Mouse (Mus musculus) neural tube, embryonic 14.5 days (tissue): ENCODE measurements around the gene Rab3b. TPM values are rescaled to one million over a fixed set of nuclear protein-coding genes. Genes with fewer than 3 reads are reported as not detected.
"Not testable (repeated sequence)": the region's sequence is repeated elsewhere in the genome, so short reads cannot be mapped to it uniquely, and the experiment has no call there.

Experiments
- ATAC-seq: fragments of 200-750 bp; cut with Nextera tagmentation; 2 replicates; pipeline ENCODE4 v1.8.0; 2017; ENCODE audit warnings: low read depth, mild to moderate bottlenecking, moderate TSS enrichment, moderate library complexity
- H3K27ac ChIP-seq: fragments of 300-500 bp; sonication (generic); 2 replicates; pipeline ENCODE4 v1.5.1; 2014; ENCODE audit warnings: low read depth, mild to moderate bottlenecking, control low read depth, low read length, moderate library complexity, mixed read lengths
- H3K27me3 ChIP-seq: fragments of 300-500 bp; sonication (generic); 2 replicates; pipeline ENCODE4 v1.6.1; 2014; ENCODE audit warnings: low read length; ENCODE audit not compliant: control insufficient read depth, insufficient read depth
- H3K36me3 ChIP-seq: fragments of 300-500 bp; sonication (generic); 2 replicates; pipeline ENCODE4 v1.6.1; 2014; ENCODE audit warnings: low read length, mixed read lengths; ENCODE audit not compliant: control insufficient read depth, insufficient read depth
- H3K4me1 ChIP-seq: fragments of 300-500 bp; sonication (generic); 2 replicates; pipeline ENCODE4 v1.6.1; 2014; ENCODE audit warnings: low read length; ENCODE audit not compliant: control insufficient read depth, insufficient read depth
- H3K4me2 ChIP-seq: fragments of 300-500 bp; sonication (generic); 2 replicates; pipeline ENCODE4 v1.6.1; 2014; ENCODE audit warnings: mild to moderate bottlenecking, low read depth, low read length, control low read depth
- H3K4me3 ChIP-seq: fragments of 300-500 bp; sonication (generic); 2 replicates; pipeline ENCODE4 v1.5.1; 2014; ENCODE audit warnings: low read depth, low read length, control low read depth, mixed read lengths
- H3K9ac ChIP-seq: fragments of 300-500 bp; sonication (generic); replicated peaks from 2 replicates; pipeline ENCODE4 v1.6.1; 2014; ENCODE audit warnings: low read depth, mild to moderate bottlenecking, control low read depth, low read length, mixed read lengths
- H3K9me3 ChIP-seq: fragments of 300-500 bp; sonication (generic); 2 replicates; pipeline ENCODE4 v1.6.1; 2016; ENCODE audit warnings: low read length; ENCODE audit not compliant: control insufficient read depth
- WGBS: fragments of 180-500 bp; shearing (Covaris S2); extraction: QIAGEN DNeasy Blood & Tissue Kit; methylation state at CpG from one replicate; pipeline ENCODE4 v1.1.7; 2014; 5-methylcytosine and 5-hydroxymethylcytosine counted together
- polyA plus RNA-seq: library from polyadenylated mRNA; unstranded; fragments of >200 nt; fragmentation: Nextera tagmentation; extraction: Ambion mirVana; gene quantifications from 2 replicates; pipeline ENCODE4 v1.2.1, GENCODE M21; 2014

Gene Rab3b
- polyA plus RNA-seq, 1 experiment from 2014 or later = 213 TPM

GRCm38 (mm10) chr4:108907475-108907874 is 28.6 kb downstream of the Rab3b start:
- no peak overlapping the region for H3K27ac ChIP-seq
- ATAC-seq = no peak

GRCm38 (mm10) chr4:108909872-108910425 is 31.1 kb downstream of the Rab3b start:
- Histone ChIP-seq H3K4me3 (no peak overlapping the region), H3K27me3 (no peaks in the 10 kb centered on the region), H3K36me3 (no peaks in the 10 kb centered on the region), H3K27ac (no peak overlapping the region), H3K9me3 (no peaks in the 10 kb centered on the region), H3K9ac (no peak overlapping the region), H3K4me2 (no peak overlapping the region), H3K4me1 (no peaks in the 10 kb centered on the region)
- no peak for ATAC-seq
- WGBS = 78% methylated on average over 8 of the region's 8 CpGs

More at GRCm38 (mm10) chr4:108907475-108907874, 28.6 kb downstream of the Rab3b start:
- no peaks in the 10 kb centered on the region for H3K9me3 ChIP-seq
- H3K4me2 ChIP-seq = no peak overlapping the region
- H3K9ac ChIP-seq = no peak overlapping the region
- no peaks in the 10 kb centered on the region for H3K27me3 ChIP-seq
- H3K4me1 ChIP-seq = no peaks in the 10 kb centered on the region
- no peaks in the 10 kb centered on the region for H3K36me3 ChIP-seq
- no peak overlapping the region for H3K4me3 ChIP-seq

- no peak overlapping the region for H3K4me2 ChIP-seq
- no peaks in the 10 kb centered on the region for H3K9me3 ChIP-seq
- no peaks in the 10 kb centered on the region for H3K27me3 ChIP-seq
- H3K4me1 ChIP-seq = no peaks in the 10 kb centered on the region
- no peaks in the 10 kb centered on the region for H3K36me3 ChIP-seq
- no peak overlapping the region for H3K9ac ChIP-seq
- ATAC-seq = no peak
- no peak overlapping the region for H3K27ac ChIP-seq
- WGBS = 78% methylated on average over 2 of the region's 2 CpGs
- no peak overlapping the region for H3K4me3 ChIP-seq
Observed at GRCm38 (mm10) chr4:108911866-108912265, 33.0 kb downstream of the Rab3b start.

- no peaks in the 10 kb centered on the region for H3K4me1 ChIP-seq
- H3K9me3 ChIP-seq = no peaks in the 10 kb centered on the region
- H3K4me3 ChIP-seq = no peak overlapping the region
- H3K27me3 ChIP-seq = no peaks in the 10 kb centered on the region
- H3K4me2 ChIP-seq = no peak overlapping the region
- no peak overlapping the region for H3K27ac ChIP-seq
- no peaks in the 10 kb centered on the region for H3K36me3 ChIP-seq
- no peak overlapping the region for H3K9ac ChIP-seq
- WGBS = 87% methylated on average over 2 of the region's 2 CpGs
- ATAC-seq = no peak
Observed at GRCm38 (mm10) chr4:108913180-108913579, 34.3 kb downstream of the Rab3b start.

- H3K4me1 ChIP-seq = no peaks in the 10 kb centered on the region
- H3K9me3 ChIP-seq = no peaks in the 10 kb centered on the region
- ATAC-seq = no peak
- H3K27me3 ChIP-seq = no peaks in the 10 kb centered on the region
- no peak overlapping the region for H3K27ac ChIP-seq
- no peak overlapping the region for H3K4me3 ChIP-seq
- no peaks in the 10 kb centered on the region for H3K36me3 ChIP-seq
- WGBS = 69% methylated on average over 6 of the region's 6 CpGs
- no peak overlapping the region for H3K4me2 ChIP-seq
- H3K9ac ChIP-seq = no peak overlapping the region
Observed at GRCm38 (mm10) chr4:108914391-108914790, 35.5 kb downstream of the Rab3b start.

- Histone ChIP-seq H3K4me2 (no peak overlapping the region), H3K27me3 (no peaks in the 10 kb centered on the region), H3K9me3 (no peaks in the 10 kb centered on the region), H3K9ac (no peak overlapping the region), H3K27ac (no peak overlapping the region), H3K4me1 (no peaks in the 10 kb centered on the region), H3K36me3 (no peaks in the 10 kb centered on the region), H3K4me3 (no peak overlapping the region)
- 45% methylated on average over 11 of the region's 11 CpGs for WGBS
- no peak for ATAC-seq
Observed at GRCm38 (mm10) chr4:108915101-108915500, 36.2 kb downstream of the Rab3b start.

GRCm38 (mm10) chr4:108917654-108918053 is 38.8 kb downstream of the Rab3b start:
- Histone ChIP-seq H3K27ac (no peak overlapping the region), H3K9ac (no peak overlapping the region), H3K4me2 (no peak overlapping the region), H3K4me3 (no peak overlapping the region), H3K36me3 (no peaks in the 10 kb centered on the region), H3K4me1 (no peaks in the 10 kb centered on the region), H3K27me3 (no peaks in the 10 kb centered on the region), H3K9me3 (no peaks in the 10 kb centered on the region)
- no peak for ATAC-seq
- WGBS = 76% methylated on average over 3 of the region's 3 CpGs

- not testable (repeated sequence) for H3K27ac ChIP-seq, H3K4me3 ChIP-seq, H3K9me3 ChIP-seq, H3K9ac ChIP-seq, H3K4me1 ChIP-seq, H3K27me3 ChIP-seq, ATAC-seq, H3K36me3 ChIP-seq, H3K4me2 ChIP-seq
- WGBS = 82% methylated on average over 9 of the region's 9 CpGs
Observed at GRCm38 (mm10) chr4:108927945-108928344, 49.1 kb downstream of the Rab3b start.

- H3K4me3 ChIP-seq = no peak overlapping the region
- no peak overlapping the region for H3K27ac ChIP-seq
- 70% methylated on average over 1 of the region's 1 CpGs for WGBS
- no peak for ATAC-seq
- no peaks in the 10 kb centered on the region for H3K36me3 ChIP-seq
- no peak overlapping the region for H3K9ac ChIP-seq
- H3K4me2 ChIP-seq = no peak overlapping the region
- no peaks in the 10 kb centered on the region for H3K4me1 ChIP-seq
- H3K9me3 ChIP-seq = no peaks in the 10 kb centered on the region
- no peaks in the 10 kb centered on the region for H3K27me3 ChIP-seq
Observed at GRCm38 (mm10) chr4:108933163-108933562, 54.3 kb downstream of the Rab3b start.
